Mouse (Mus musculus) embryonic fibroblast, embryonic 13.5 days (primary cell): ENCODE data around the gene Tsga13. TPM values are rescaled to one million over a fixed set of nuclear protein-coding genes. Genes with fewer than 3 reads are reported as not detected.

Experiments
- H3K27ac ChIP-seq: 2 replicates; pipeline ENCODE4 v1.5.1; 2012; ENCODE audit warnings: low read length, control low read depth, inconsistent platforms; ENCODE audit not compliant: insufficient read depth
- H3K4me1 ChIP-seq: 2 replicates; pipeline ENCODE4 v1.6.1; 2011; ENCODE audit warnings: low read length; ENCODE audit not compliant: control insufficient read depth, insufficient read depth
- H3K4me3 ChIP-seq: 2 replicates; pipeline ENCODE4 v1.5.1; 2011; ENCODE audit warnings: mild to moderate bottlenecking, control low read depth, low read length; ENCODE audit not compliant: insufficient read depth
- CTCF ChIP-seq: IDR thresholded peaks from 2 replicates; pipeline ENCODE4 v1.5.1; 2011; ENCODE audit warnings: mild to moderate bottlenecking, control low read depth, low read length, moderate library complexity, borderline replicate concordance; ENCODE audit not compliant: insufficient read depth
- POLR2A ChIP-seq: IDR thresholded peaks from 2 replicates; pipeline ENCODE4 v1.6.1; 2011; ENCODE audit warnings: low read depth, mild to moderate bottlenecking, control low read depth, low read length, moderate library complexity
- polyA plus RNA-seq: library from polyadenylated mRNA; stranded (reverse); fragments of >200 nt; gene quantifications from 2 replicates; pipeline ENCODE4 v1.2.4, GENCODE M21; 2011; ENCODE audit warnings: low read depth; ENCODE audit not compliant: missing spikeins, insufficient read length

Gene Tsga13
- polyA plus RNA-seq, 1 experiment: not detected

- no peak for TF ChIP-seq CTCF
- Histone ChIP-seq H3K4me1 (no peaks in the 10 kb centered on the region), H3K4me3 (no peak overlapping the region), H3K27ac (no peak overlapping the region)
These were observed 48.9 kb downstream of the Tsga13 start for GRCm38 (mm10) chr6:30866501-30866900.

GRCm38 (mm10) chr6:30865031-30865678 is 50.2 kb downstream of the Tsga13 start:
- TF ChIP-seq CTCF: no peak
- TF ChIP-seq POLR2A: no peak
- no peak overlapping the region for H3K4me3 ChIP-seq
- no peaks in the 10 kb centered on the region for H3K4me1 ChIP-seq
- no peak overlapping the region for H3K27ac ChIP-seq

GRCm38 (mm10) chr6:30855956-30856355 is 59.4 kb downstream of the Tsga13 start:
- no peak overlapping the region for H3K27ac ChIP-seq
- TF ChIP-seq POLR2A: no peak
- no peak for TF ChIP-seq CTCF
- H3K4me3 ChIP-seq: no peak overlapping the region
- H3K4me1 ChIP-seq: no peaks in the 10 kb centered on the region

- no peak overlapping the region for H3K27ac ChIP-seq
- no peaks in the 10 kb centered on the region for H3K4me1 ChIP-seq
- TF ChIP-seq CTCF: no peak
- no peak for TF ChIP-seq POLR2A
- H3K4me3 ChIP-seq: no peak overlapping the region
These were observed 60.2 kb downstream of the Tsga13 start for GRCm38 (mm10) chr6:30855205-30855604.

- Histone ChIP-seq H3K4me1 (no peaks in the 10 kb centered on the region), H3K27ac (no peak overlapping the region), H3K4me3 (no peak overlapping the region)
- TF ChIP-seq POLR2A (no peak), CTCF (no peak)
These were observed 65.6 kb downstream of the Tsga13 start for GRCm38 (mm10) chr6:30849818-30850217.

Other genes with a start within 250 kb of the Tsga13 start
- gene Cep41, start 221.8 kb downstream of the Tsga13 start, polyA plus RNA-seq: 8.7 and 14.9 TPM in 2 replicates
- gene Mest, start 192.0 kb downstream of the Tsga13 start, polyA plus RNA-seq: 44.3 and 540 TPM in 2 replicates
- gene Copg2, start 18.8 kb downstream of the Tsga13 start, polyA plus RNA-seq: 43.8 and 44.1 TPM in 2 replicates
- 0.79 TPM in 1 of 2 replicates, not detected in the other for gene Klf14, start 43.5 kb upstream of the Tsga13 start, polyA plus RNA-seq